Mouse (Mus musculus) forebrain, embryonic 16.5 days (tissue): ENCODE measurements around the gene Fam222a. TPM values are rescaled to one million over a fixed set of nuclear protein-coding genes. Genes with fewer than 3 reads are reported as not detected.
A peak's percentile ranks its signal among the peaks of the same experiment; 100 is the strongest.

ENCODE experiments used
- ATAC-seq: fragments of 200-750 bp; cut with Nextera tagmentation; 2 replicates; pipeline ENCODE4 v1.8.0; 2017; ENCODE audit warnings: mild to moderate bottlenecking, moderate library complexity
- H3K27ac ChIP-seq: fragments of 300-500 bp; sonication (generic); 2 replicates; pipeline ENCODE4 v1.5.1; 2014; ENCODE audit warnings: low read length, control low read depth
- H3K27me3 ChIP-seq: fragments of 300-500 bp; sonication (generic); replicated peaks from 2 replicates; pipeline ENCODE4 v1.6.1; 2014; ENCODE audit warnings: low read length; ENCODE audit not compliant: control insufficient read depth, insufficient read depth
- H3K36me3 ChIP-seq: fragments of 300-500 bp; sonication (generic); 2 replicates; pipeline ENCODE4 v1.6.1; 2014; ENCODE audit not compliant: control insufficient read depth, insufficient read depth
- H3K4me1 ChIP-seq: fragments of 300-500 bp; sonication (generic); replicated peaks from 2 replicates; pipeline ENCODE4 v1.6.1; 2014; ENCODE audit warnings: low read length; ENCODE audit not compliant: control insufficient read depth, insufficient read depth
- H3K4me2 ChIP-seq: fragments of 300-500 bp; sonication (generic); 2 replicates; pipeline ENCODE4 v1.6.1; 2014; ENCODE audit warnings: mild to moderate bottlenecking, low read length, control low read depth
- H3K4me3 ChIP-seq: fragments of 300-500 bp; sonication (generic); replicated peaks from 2 replicates; pipeline ENCODE4 v1.5.1; 2014; ENCODE audit warnings: mild to moderate bottlenecking, low read length, control low read depth
- H3K9ac ChIP-seq: fragments of 300-500 bp; sonication (generic); replicated peaks from 2 replicates; pipeline ENCODE4 v1.6.1; 2014; ENCODE audit warnings: low read depth, low read length, control low read depth
- H3K9me3 ChIP-seq: fragments of 300-500 bp; sonication (generic); 2 replicates; pipeline ENCODE4 v1.6.1; 2016; ENCODE audit warnings: low read length; ENCODE audit not compliant: control insufficient read depth
- WGBS: fragments of 180-500 bp; shearing (Covaris S2); extraction: QIAGEN DNeasy Blood & Tissue Kit; methylation state at CpG from one replicate; pipeline ENCODE4 v1.1.7; 2014; 5-methylcytosine and 5-hydroxymethylcytosine counted together
- polyA plus RNA-seq: library from polyadenylated mRNA; unstranded; fragments of >200 nt; fragmentation: Nextera tagmentation; extraction: Ambion mirVana; gene quantifications from 2 replicates; pipeline ENCODE4 v1.2.1, GENCODE M21; 2015

Fam222a gene
- polyA plus RNA-seq, 1 experiment from 2014 or later = 4.3 TPM

- ATAC-seq = peak; percentile 41
- 0 out of 2 replicates have a peak overlapping the region, but pooled peaks have one; percentile 18 for H3K27ac ChIP-seq
- no peak overlapping the region for H3K4me3 ChIP-seq
- no peaks in the 10 kb centered on the region for H3K36me3 ChIP-seq
- WGBS = 15% methylated on average over 8 of the region's 8 CpGs
- peak overlapping the region; percentile 16; the same call in 1 of the 2 replicates for H3K4me2 ChIP-seq
- peaks cover 54% of the 10 kb centered on the region for H3K4me1 ChIP-seq
- H3K27me3 ChIP-seq = peaks cover 22% of the 10 kb centered on the region
- no peak overlapping the region for H3K9ac ChIP-seq
- no peaks in the 10 kb centered on the region for H3K9me3 ChIP-seq
These were observed 39.8 kb downstream of the Fam222a start for GRCm38 (mm10) chr5:114607651-114608050.

GRCm38 (mm10) chr5:114608516-114608915, 40.7 kb downstream of the Fam222a start:
- H3K4me3 ChIP-seq = no peak overlapping the region
- WGBS = 4% methylated on average over 12 of the region's 12 CpGs

GRCm38 (mm10) chr5:114611256-114611655, 43.4 kb downstream of the Fam222a start:
- H3K9me3 ChIP-seq = no peaks in the 10 kb centered on the region
- no peak for ATAC-seq
- H3K27ac ChIP-seq = no peak overlapping the region
- no peak overlapping the region for H3K4me2 ChIP-seq
- H3K4me3 ChIP-seq = no peak overlapping the region
- peaks cover 37% of the 10 kb centered on the region for H3K4me1 ChIP-seq
- no peaks in the 10 kb centered on the region for H3K36me3 ChIP-seq
- peaks cover 14% of the 10 kb centered on the region for H3K27me3 ChIP-seq
- no peak overlapping the region for H3K9ac ChIP-seq
- 95% methylated on average over 10 of the region's 10 CpGs for WGBS

More at GRCm38 (mm10) chr5:114608516-114608915, 40.7 kb downstream of the Fam222a start:
- Histone ChIP-seq H3K4me1 (peaks cover 57% of the 10 kb centered on the region), H3K4me2 (no peak overlapping the region), H3K27me3 (peaks cover 22% of the 10 kb centered on the region), H3K27ac (peak overlapping the region; percentile 29; the same call in 1 of the 2 replicates), H3K9ac (no peak overlapping the region), H3K36me3 (no peaks in the 10 kb centered on the region), H3K9me3 (no peaks in the 10 kb centered on the region)
- ATAC-seq = peak; percentile 24

- H3K4me2 ChIP-seq = no peak overlapping the region
- no peaks in the 10 kb centered on the region for H3K9me3 ChIP-seq
- peaks cover 12% of the 10 kb centered on the region for H3K27me3 ChIP-seq
- H3K4me3 ChIP-seq = no peak overlapping the region
- ATAC-seq = no peak
- H3K9ac ChIP-seq = no peak overlapping the region
- H3K36me3 ChIP-seq = no peaks in the 10 kb centered on the region
- WGBS = 69% methylated on average over 25 of the region's 25 CpGs
- H3K27ac ChIP-seq = no peak overlapping the region
- H3K4me1 ChIP-seq = peaks cover 30% of the 10 kb centered on the region
These were observed 44.3 kb downstream of the Fam222a start for GRCm38 (mm10) chr5:114611968-114612608.

- H3K4me3 ChIP-seq = no peak overlapping the region
- WGBS = 61% methylated on average over 7 of the region's 7 CpGs
- no peak overlapping the region for H3K27ac ChIP-seq
- peaks cover 9% of the 10 kb centered on the region for H3K27me3 ChIP-seq
- no peaks in the 10 kb centered on the region for H3K36me3 ChIP-seq
- no peak overlapping the region for H3K4me2 ChIP-seq
- H3K4me1 ChIP-seq = peaks cover 5% of the 10 kb centered on the region; the same call in 1 of the 2 replicates
- H3K9me3 ChIP-seq = no peaks in the 10 kb centered on the region
- no peak for ATAC-seq
- H3K9ac ChIP-seq = no peak overlapping the region
These were observed 47.0 kb downstream of the Fam222a start for GRCm38 (mm10) chr5:114614863-114615262.

- WGBS = 82% methylated on average over 11 of the region's 11 CpGs
- Histone ChIP-seq H3K36me3 (no peaks in the 10 kb centered on the region), H3K9me3 (no peaks in the 10 kb centered on the region), H3K9ac (no peak overlapping the region), H3K4me2 (no peak overlapping the region), H3K4me3 (no peak overlapping the region), H3K27me3 (peaks cover 6% of the 10 kb centered on the region; the same call in 1 of the 2 replicates), H3K4me1 (peaks cover 5% of the 10 kb centered on the region; the same call in 1 of the 2 replicates), H3K27ac (no peak overlapping the region)
- ATAC-seq = no peak
These were observed 48.7 kb downstream of the Fam222a start for GRCm38 (mm10) chr5:114616336-114617061.

GRCm38 (mm10) chr5:114617809-114618208, 50.0 kb downstream of the Fam222a start:
- H3K27me3 ChIP-seq = peaks cover 6% of the 10 kb centered on the region; the same call in 1 of the 2 replicates
- 81% methylated on average over 12 of the region's 12 CpGs for whole genome bisulfite sequencing
- ATAC-seq = 0 out of 2 replicates have a peak, but pooled peaks have one; percentile 27

GRCm38 (mm10) chr5:114618851-114619250, 51.0 kb downstream of the Fam222a start:
- Histone ChIP-seq H3K9ac (no peak overlapping the region), H3K4me2 (no peak overlapping the region), H3K4me3 (no peak overlapping the region), H3K9me3 (no peaks in the 10 kb centered on the region), H3K4me1 (no peaks in the 10 kb centered on the region), H3K27ac (no peak overlapping the region), H3K36me3 (no peaks in the 10 kb centered on the region), H3K27me3 (peaks cover 6% of the 10 kb centered on the region; the same call in 1 of the 2 replicates)
- no peak; the same call in 1 of the 2 replicates for ATAC-seq
- WGBS = 27% methylated on average over 8 of the region's 8 CpGs

More at GRCm38 (mm10) chr5:114617809-114618208, 50.0 kb downstream of the Fam222a start:
- no peak overlapping the region for H3K4me3 ChIP-seq
- no peaks in the 10 kb centered on the region for H3K36me3 ChIP-seq
- no peak overlapping the region for H3K27ac ChIP-seq
- peaks cover under 1% of the 10 kb centered on the region; the same call in 1 of the 2 replicates for H3K4me1 ChIP-seq
- H3K9me3 ChIP-seq = no peaks in the 10 kb centered on the region
- H3K4me2 ChIP-seq = no peak overlapping the region
- no peak overlapping the region for H3K9ac ChIP-seq

- peaks cover 6% of the 10 kb centered on the region; the same call in 1 of the 2 replicates for H3K27me3 ChIP-seq
- H3K27ac ChIP-seq = no peak overlapping the region
- H3K9ac ChIP-seq = no peak overlapping the region
- H3K4me2 ChIP-seq = no peak overlapping the region
- H3K4me3 ChIP-seq = no peak overlapping the region
- WGBS = 45% methylated on average over 6 of the region's 6 CpGs
- no peak for ATAC-seq
- H3K9me3 ChIP-seq = no peaks in the 10 kb centered on the region
- no peaks in the 10 kb centered on the region for H3K4me1 ChIP-seq
- no peaks in the 10 kb centered on the region for H3K36me3 ChIP-seq
These were observed 52.5 kb downstream of the Fam222a start for GRCm38 (mm10) chr5:114620305-114620704.
